Mouse (Mus musculus) colon, adult 2 months (tissue): Measurements from ENCODE around the gene Ikzf1. TPM values are rescaled to one million over a fixed set of nuclear protein-coding genes. Genes with fewer than 3 reads are reported as not detected.

Source experiments
- polyA plus RNA-seq: library from polyadenylated mRNA; depleted of rRNA; stranded (reverse); fragments of >200 nt; gene quantifications from 2 replicates; pipeline ENCODE4 v1.2.3, GENCODE M21; 2012; rRNA removed

Gene Ikzf1
- polyA plus RNA-seq, result 10.7 and 12.3 TPM in 2 replicates

DNA sequence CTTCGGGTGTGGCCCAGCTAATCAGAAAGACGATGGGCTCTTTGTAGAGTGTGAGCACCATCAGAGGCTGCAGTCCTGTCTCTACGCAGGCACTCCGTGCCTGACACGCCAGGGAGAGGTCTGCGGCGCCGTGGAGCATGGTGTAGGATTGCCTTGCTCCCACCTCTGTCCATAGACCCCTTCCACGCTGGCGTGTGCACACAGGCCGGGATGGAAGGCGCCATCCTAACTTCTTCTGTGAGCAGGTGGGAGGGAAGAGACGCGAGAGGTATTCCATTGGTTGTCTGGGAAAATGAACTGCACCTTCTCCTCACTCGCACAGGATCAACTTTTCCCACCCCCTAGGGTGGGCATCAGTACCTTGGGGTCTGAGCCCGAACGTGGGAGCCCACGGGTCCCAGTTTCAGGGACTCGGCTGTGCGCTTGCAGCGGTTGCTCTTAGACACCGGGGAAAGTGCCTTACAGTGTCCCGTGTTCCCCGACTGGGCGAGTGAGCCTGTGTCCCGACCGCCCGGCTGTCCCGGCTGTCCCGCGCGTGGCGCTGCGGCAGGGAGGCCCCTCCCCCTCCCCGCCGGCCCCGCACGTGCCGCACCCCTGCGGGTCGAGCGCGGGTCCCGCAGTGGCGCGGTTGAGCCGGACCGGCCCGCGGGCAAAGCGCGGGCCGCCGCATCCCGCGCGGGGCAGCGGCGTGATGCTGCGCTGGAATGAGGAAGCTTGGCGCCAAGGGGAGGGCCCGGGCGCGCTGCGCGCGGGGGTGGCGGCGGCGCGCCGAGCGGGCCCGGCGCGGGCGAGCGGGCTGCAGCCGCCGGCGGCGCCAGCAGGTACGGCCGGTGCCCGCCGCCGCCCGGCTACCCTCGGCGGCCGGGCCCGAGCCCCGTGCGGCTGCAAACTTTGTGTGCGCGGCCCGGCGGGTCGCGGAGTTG, at the start of gene Ikzf1:
Gene Ikzf1 (plus strand): TSS at position 74 of the 923 bp plus-strand sequence.

DNA sequence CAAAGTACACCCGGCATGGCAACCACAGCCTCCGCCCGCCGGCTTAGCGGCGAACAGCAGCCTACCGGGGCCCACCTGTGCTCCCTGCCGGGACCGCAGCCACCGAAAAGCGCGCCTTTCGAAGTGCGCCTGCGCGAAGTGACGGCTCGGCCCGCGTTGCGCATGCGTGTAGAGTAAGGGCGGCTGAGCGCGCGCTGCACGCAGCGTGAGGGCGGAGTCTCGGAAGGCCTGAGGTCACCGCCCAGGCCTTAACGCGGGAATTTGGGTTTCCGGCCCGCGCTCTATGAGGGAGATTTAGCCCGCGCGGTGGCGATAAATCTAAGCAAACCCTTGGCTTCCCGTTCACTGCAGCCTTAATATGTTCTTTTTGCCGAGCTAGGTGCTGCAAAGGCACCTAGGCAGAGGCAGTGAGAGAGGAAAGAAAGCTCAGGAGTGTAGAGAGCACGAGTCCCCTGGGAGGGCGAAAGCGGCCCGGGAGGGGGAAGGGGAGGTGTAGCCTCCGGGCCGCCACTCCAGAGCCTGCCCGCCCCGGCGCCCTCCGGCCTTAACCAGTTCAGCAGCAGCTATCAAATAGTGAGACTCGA, 124.1 kb downstream of the Ikzf1 start, which contains the start of gene Fignl1:
Gene Fignl1 (minus strand): TSS at position 143 of the 584 bp plus-strand sequence.

Other genes with a start within 250 kb of the Ikzf1 start
- gene Spata48, start 222.9 kb upstream of the Ikzf1 start, polyA plus RNA-seq, result 1.2 and 2.5 TPM in 2 replicates
- gene Zpbp, start 222.6 kb upstream of the Ikzf1 start, polyA plus RNA-seq, result not detected in 2 replicates
- not detected in 2 replicates for gene 4930512M02Rik, start 57.2 kb upstream of the Ikzf1 start, polyA plus RNA-seq
- gene Fignl1, start 124.0 kb downstream of the Ikzf1 start, polyA plus RNA-seq, result 0.93 and 1.6 TPM in 2 replicates
- 33.4 and 33.6 TPM in 2 replicates for gene Ddc, start 213.1 kb downstream of the Ikzf1 start, polyA plus RNA-seq